Mouse (Mus musculus) CH12.LX (cell line): ENCODE measurements at regions not wholly inside any gene's neighbourhood (a gene's known extent, or its start where the extent isn't known, plus 50 kb on each side); places are given as distances from the start of the nearest gene placed in this dataset.
A peak's percentile ranks its signal among the peaks of the same experiment; 100 is the strongest.

Experiments
- DNase-seq: peaks from one replicate; pipeline ENCODE4 v3.0.0-alpha.2; 2013; ENCODE audit errors: extremely low read depth
- H3K27ac ChIP-seq: 2 replicates; pipeline ENCODE4 v1.5.1; 2012; ENCODE audit warnings: low read depth, mild to moderate bottlenecking, control low read depth, moderate library complexity; ENCODE audit not compliant: insufficient read depth
- H3K27me3 ChIP-seq: replicated peaks from 2 replicates; pipeline ENCODE3; 2012; ENCODE audit warnings: inconsistent platforms
- H3K36me3 ChIP-seq, 2 experiments: replicated peaks in 1 of 2; 2 replicates each; pipeline versions ENCODE3 to v1.6.1; 2012; ENCODE audit warnings: inconsistent platforms in 1 of 2, low read length in 1 of 2, mild to moderate bottlenecking in 1 of 2, mixed read lengths in 1 of 2, moderate library complexity in 1 of 2; ENCODE audit not compliant: control insufficient read depth in 1 of 2, insufficient read depth in 1 of 2
- H3K4me1 ChIP-seq, 2 experiments: 2 replicates each; pipeline ENCODE4 v1.6.1; 2012; ENCODE audit warnings: inconsistent platforms in 1 of 2, moderate library complexity in 1 of 2; ENCODE audit not compliant: insufficient read depth in 2 of 2, control insufficient read depth in 1 of 2
- H3K4me2 ChIP-seq: 2 replicates; pipeline ENCODE4 v1.6.1; 2012; ENCODE audit warnings: low read depth, mild to moderate bottlenecking, control low read depth; ENCODE audit not compliant: poor library complexity, insufficient read depth, severe bottlenecking
- H3K4me3 ChIP-seq, 3 experiments: fragments of 150-350 bp in 1 of 3; sonication (generic) in 1 of 3; replicated peaks in 1 of 3; 2 replicates each; pipeline versions ENCODE3 to v1.5.1; 2011 to 2012; ENCODE audit warnings: low read depth in 2 of 3, low read length in 2 of 3, mild to moderate bottlenecking in 2 of 3, moderate library complexity in 2 of 3, control low read depth in 1 of 3, improper control_type of control experiment in 1 of 3, inconsistent platforms in 1 of 3, mixed read lengths in 1 of 3; ENCODE audit not compliant: poor library complexity in 1 of 3
- H3K79me2 ChIP-seq: replicated peaks from 2 replicates; pipeline ENCODE4 v1.6.1; 2012; ENCODE audit warnings: mild to moderate bottlenecking, moderate library complexity; ENCODE audit not compliant: control insufficient read depth, poor library complexity, insufficient read depth, severe bottlenecking; ENCODE audit errors: extremely low read depth
- H3K9ac ChIP-seq: 2 replicates; pipeline ENCODE4 v1.6.1; 2012; ENCODE audit warnings: low read depth, mild to moderate bottlenecking, control low read depth, moderate library complexity; ENCODE audit not compliant: insufficient read depth
- H3K9me3 ChIP-seq: replicated peaks from 2 replicates; pipeline ENCODE3; 2012; ENCODE audit warnings: low read length, inconsistent platforms, mixed read lengths
- EP300 ChIP-seq: IDR thresholded peaks from 2 replicates; pipeline ENCODE4 v1.6.1; 2011; ENCODE audit warnings: low read length, improper control_type of control experiment
- JUND ChIP-seq: conservative IDR thresholded peaks from 2 replicates; pipeline ENCODE4 v1.6.1; 2011; ENCODE audit warnings: low read depth, low read length, improper control_type of control experiment
- KAT2A ChIP-seq: IDR thresholded peaks from 2 replicates; pipeline ENCODE4 v1.6.1; 2012; ENCODE audit warnings: low read length, improper control_type of control experiment, inconsistent platforms; ENCODE audit not compliant: insufficient replicate concordance
- MAX ChIP-seq: IDR thresholded peaks from 2 replicates; pipeline ENCODE4 v1.6.1; 2011; ENCODE audit warnings: low read length, improper control_type of control experiment
- MAZ ChIP-seq: IDR thresholded peaks from 2 replicates; pipeline ENCODE4 v1.6.1; 2012; ENCODE audit warnings: low read depth, mild to moderate bottlenecking, inconsistent platforms, low read length, improper control_type of control experiment, moderate library complexity
- MXI1 ChIP-seq: IDR thresholded peaks from 2 replicates; pipeline ENCODE4 v1.6.1; 2011; ENCODE audit warnings: mild to moderate bottlenecking, low read depth, low read length, improper control_type of control experiment
- POLR2A ChIP-seq: IDR thresholded peaks from 2 replicates; pipeline ENCODE4 v1.6.1; 2011; ENCODE audit warnings: low read depth, mild to moderate bottlenecking, improper control_type of control experiment, low read length
- RCOR1 ChIP-seq: conservative IDR thresholded peaks from 2 replicates; pipeline ENCODE4 v1.6.1; 2012; ENCODE audit warnings: low read depth, mild to moderate bottlenecking, inconsistent platforms, low read length, improper control_type of control experiment
- SIN3A ChIP-seq: IDR thresholded peaks from 2 replicates; pipeline ENCODE4 v1.6.1; 2012; ENCODE audit warnings: low read length, improper control_type of control experiment, inconsistent platforms
- SMC3 ChIP-seq: IDR thresholded peaks from 2 replicates; pipeline ENCODE4 v1.6.1; 2011; ENCODE audit warnings: low read depth, low read length, improper control_type of control experiment
- ZNF384 ChIP-seq: IDR thresholded peaks from 2 replicates; pipeline ENCODE4 v1.6.1; 2012; ENCODE audit warnings: low read depth, low read length, improper control_type of control experiment, inconsistent platforms
- dilution Hi-C: fragments of 300-500 bp; cut with MboI; formaldehyde crosslinking; loops from 2 replicates; pipeline ENCODE4 v1.14.3; 2020; ENCODE audit warnings: low sequenced_read_pairs; ENCODE audit not compliant: extremely low pct_unique_long_range_greater_than_20kb, extremely low pct_ligation_motif_present
- in situ Hi-C: fragments of 300-500 bp; cut with MboI; formaldehyde crosslinking; loops from 3 replicates; pipeline ENCODE4 v1.14.3; 2019; ENCODE audit warnings: low sequenced_read_pairs, low pct_ligation_motif_present, low pct_unique_long_range_greater_than_20kb, mixed read lengths

DNA sequence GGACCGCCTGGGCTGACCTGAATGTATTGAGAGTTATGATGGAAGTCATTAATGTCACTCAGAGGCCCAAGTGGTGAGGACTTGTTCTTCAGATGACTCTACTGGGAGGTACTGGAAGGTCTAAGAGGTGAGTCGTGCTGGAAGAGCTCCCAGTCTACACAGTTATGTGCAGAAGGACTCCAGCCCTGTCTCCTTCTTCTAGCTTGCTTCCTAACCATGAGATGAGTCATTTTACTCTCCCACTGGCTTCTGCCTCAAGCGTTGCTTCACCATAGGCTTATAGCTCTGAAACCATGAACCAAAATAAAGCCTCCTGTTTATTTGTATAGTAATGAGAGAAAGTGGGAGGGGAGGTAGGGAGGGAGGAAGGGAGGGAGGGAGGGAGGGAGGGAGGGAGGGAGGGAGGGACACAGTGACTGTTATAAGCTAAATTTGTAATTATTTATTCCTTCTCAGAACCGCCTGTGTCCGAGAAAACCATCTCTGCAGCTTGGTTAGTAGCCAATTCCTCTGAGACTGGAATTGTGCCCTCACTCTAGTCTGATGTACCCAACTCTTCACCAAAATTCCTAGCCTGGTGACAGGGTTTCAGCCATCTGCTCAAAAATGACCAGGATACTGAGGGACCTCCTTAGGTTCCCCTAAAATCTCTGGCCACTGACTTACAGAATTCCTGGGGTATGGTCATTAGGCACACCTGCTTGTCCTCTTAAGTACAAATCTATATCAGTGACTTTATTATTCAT, 211.6 kb upstream of the Atp2b1 start:
- Histone ChIP-seq H3K79me2 (no peaks in the 10 kb centered on the region), H3K4me2 (no peak overlapping the region), H3K9ac (no peak overlapping the region), H3K4me1 (no peaks in the 10 kb centered on the region; a peak in 1 of 4 replicates), H3K4me3 (no peak overlapping the region), H3K27me3 (no peaks in the 10 kb centered on the region), H3K9me3 (no peaks in the 10 kb centered on the region), H3K36me3 (no peaks in the 10 kb centered on the region), H3K27ac (no peak overlapping the region)
- DNase-seq = no peak
- in situ Hi-C loops = no loop called here
- dilution Hi-C loops = no loop called here
- TF ChIP-seq MXI1 (no peak), KAT2A (no peak)

DNA sequence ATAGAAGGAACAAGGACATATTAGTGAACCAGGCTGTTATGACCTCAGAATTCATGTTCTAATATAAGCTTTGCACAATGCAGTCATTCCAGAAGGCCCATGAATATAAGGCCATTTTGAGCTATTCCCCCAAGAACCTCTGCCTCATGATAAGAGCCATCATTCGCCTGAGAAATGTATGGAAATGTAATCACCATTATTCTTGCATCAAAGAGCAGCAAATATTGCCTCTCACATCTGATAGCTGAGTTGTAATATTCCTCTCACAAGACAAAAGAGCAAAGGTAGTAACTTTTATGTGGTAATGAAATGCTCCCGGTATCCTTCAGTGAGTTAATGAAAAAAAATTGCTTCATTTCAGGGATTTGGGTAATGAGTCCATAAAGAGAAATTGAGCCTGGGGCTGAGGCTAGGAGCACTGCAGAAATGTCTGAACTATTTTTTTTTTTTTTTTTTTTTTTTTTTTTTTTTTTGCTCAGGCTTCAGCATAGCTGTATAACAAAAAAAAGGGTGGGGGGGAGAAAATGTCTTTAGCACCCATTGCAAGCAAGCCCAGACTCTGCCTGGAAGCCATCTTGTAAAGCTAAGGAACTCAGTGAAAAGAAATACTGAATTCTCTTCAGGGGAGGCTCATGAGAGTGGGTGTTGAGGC, 210.4 kb upstream of the Atp2b1 start:
- Histone ChIP-seq H3K9me3 (no peaks in the 10 kb centered on the region), H3K79me2 (no peaks in the 10 kb centered on the region), H3K27me3 (no peaks in the 10 kb centered on the region), H3K9ac (no peak overlapping the region), H3K4me3 (no peak overlapping the region), H3K4me2 (no peak overlapping the region), H3K27ac (no peak overlapping the region), H3K36me3 (no peaks in the 10 kb centered on the region), H3K4me1 (no peaks in the 10 kb centered on the region; a peak in 1 of 4 replicates)
- in situ Hi-C loops (no loop called here), dilution Hi-C loops (no loop called here)
- no peak for DNase-seq
- TF ChIP-seq KAT2A (no peak), ZNF384 (peak; percentile 66; the same call in 1 of the 2 replicates)

DNA sequence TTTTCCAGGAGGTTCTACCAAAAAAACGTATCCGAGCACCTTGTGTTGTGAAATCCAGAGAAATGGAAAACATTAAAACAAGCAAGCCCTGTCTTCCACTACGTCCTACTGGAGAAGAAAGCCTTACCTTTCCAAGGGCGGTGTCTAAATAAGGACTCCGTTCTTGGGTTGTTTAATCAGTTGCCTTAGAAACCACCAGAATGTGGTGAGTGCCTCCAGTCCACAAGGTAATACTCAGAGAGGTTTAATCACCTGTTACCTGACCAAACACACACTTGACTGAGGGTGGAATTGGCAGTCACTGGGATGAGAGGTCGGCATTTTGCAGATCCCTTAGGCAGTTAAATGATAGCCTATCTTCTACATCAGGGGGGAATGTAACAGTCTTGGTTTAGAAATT, 209.6 kb upstream of the Atp2b1 start:
- no peaks in the 10 kb centered on the region for H3K27me3 ChIP-seq
- H3K9ac ChIP-seq = peak overlapping the region; percentile 53; the same call in 1 of the 2 replicates
- in situ Hi-C loops = no loop called here
- no peak overlapping the region for H3K27ac ChIP-seq
- dilution Hi-C loops = no loop called here
- H3K36me3 ChIP-seq = no peaks in the 10 kb centered on the region
- H3K4me1 ChIP-seq = no peaks in the 10 kb centered on the region; a peak in 1 of 4 replicates
- H3K79me2 ChIP-seq = no peaks in the 10 kb centered on the region
- H3K9me3 ChIP-seq = no peaks in the 10 kb centered on the region
- DNase-seq = no peak
- no peak overlapping the region for H3K4me3 ChIP-seq
- H3K4me2 ChIP-seq = peak overlapping the region; percentile 55; the same call in 1 of the 2 replicates
- no peak for TF ChIP-seq MAZ
- no peak for TF ChIP-seq MXI1
- no peak for TF ChIP-seq RCOR1
- TF ChIP-seq POLR2A = no peak
- TF ChIP-seq SIN3A = no peak
- TF ChIP-seq MAX = no peak
- no peak for TF ChIP-seq EP300
- TF ChIP-seq JUND = no peak
- no peak for TF ChIP-seq SMC3
